Mouse (Mus musculus) left cerebral cortex, postnatal 10 days (tissue): ENCODE results near the gene Zfp53. TPM values are rescaled to one million over a fixed set of nuclear protein-coding genes. Genes with fewer than 3 reads are reported as not detected.
"Not testable (repeated sequence)": the region's sequence is repeated elsewhere in the genome, so short reads cannot be mapped to it uniquely, and the experiment has no call there.

Experiments
- DNase-seq, 2 experiments: peaks; one replicate each; pipeline ENCODE4 v3.0.0; 2021 to 2022; ENCODE audit warnings: low spot score in 2 of 2, mixed read lengths in 1 of 2; ENCODE audit errors: extremely low spot score in 1 of 2
- intact Hi-C: fragments of 180-260 bp; cut with DNase I; formaldehyde crosslinking; loops from one replicate; pipeline ENCODE4 v1.15.1; 2025
- total RNA-seq, 2 experiments: library from RNA; stranded (reverse); gene quantifications; 2 replicates each; pipeline ENCODE4 v1.2.3; 2021

Gene Zfp53
- total RNA-seq, result 1 to 10 TPM; 4.9 to 5.4 TPM

DNA sequence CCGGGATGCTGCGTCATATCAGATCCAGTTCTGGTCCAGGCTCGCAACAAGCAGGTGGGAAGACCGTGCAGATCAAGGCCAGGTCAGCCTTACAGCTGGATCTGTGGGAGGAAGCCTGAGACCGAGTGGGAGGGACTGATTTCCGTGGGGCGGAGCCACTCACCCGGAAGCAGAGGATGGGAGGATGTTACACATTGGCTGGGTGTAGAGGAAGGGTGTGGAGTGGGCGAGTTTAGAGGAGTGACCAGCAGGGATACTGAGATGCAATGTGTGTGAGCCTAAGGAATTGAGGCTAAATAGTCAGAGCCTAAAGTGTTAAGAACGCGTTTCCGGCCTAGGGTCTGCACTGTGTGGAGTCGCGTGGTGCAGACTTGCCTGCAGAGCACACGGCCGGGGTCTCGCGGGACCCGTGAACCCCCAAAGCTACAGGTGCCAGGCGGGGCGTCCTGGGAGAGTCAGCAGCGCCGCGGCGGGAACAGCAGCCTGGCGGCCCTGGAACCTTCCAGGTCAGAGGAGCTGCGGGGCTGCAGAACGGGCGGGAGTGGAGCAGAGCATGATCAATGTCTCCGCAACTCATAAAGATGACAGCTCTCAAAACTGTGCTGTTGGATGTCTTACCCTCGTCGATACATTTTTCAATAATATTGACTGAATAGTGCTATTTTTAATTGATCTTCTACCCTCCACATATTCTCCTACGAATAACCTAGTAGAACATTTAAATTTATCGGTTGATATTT, at the start of gene Zfp53:
Gene Zfp53 (plus strand): TSS at position 239 of the 740 bp plus-strand sequence.
- intact Hi-C loops, result no loop called here

GRCm38 (mm10) chr17:21449669-21450068, 39.1 kb upstream of the Zfp53 start:
- intact Hi-C loops, result loop anchor here (10.0 kb wide), 1 partner anchor 65 kb away; no protein-coding TSS in a partner anchor
- peak; percentile 75 to 78 for DNase-seq

More for the DNA sequence above, at the start of gene Zfp53:
- DNase-seq, result peak; percentile 72 to 90

- intact Hi-C loops, result loop anchor here (10.0 kb wide), 1 partner anchor 65 kb away; no protein-coding TSS in a partner anchor
- peak; percentile 82 to 93 for DNase-seq
Measured at GRCm38 (mm10) chr17:21450138-21450704, 38.6 kb upstream of the Zfp53 start, which contains the start of gene Zfp51. TSS of gene Zfp51 (plus strand) at chr17:21450374.

DNA sequence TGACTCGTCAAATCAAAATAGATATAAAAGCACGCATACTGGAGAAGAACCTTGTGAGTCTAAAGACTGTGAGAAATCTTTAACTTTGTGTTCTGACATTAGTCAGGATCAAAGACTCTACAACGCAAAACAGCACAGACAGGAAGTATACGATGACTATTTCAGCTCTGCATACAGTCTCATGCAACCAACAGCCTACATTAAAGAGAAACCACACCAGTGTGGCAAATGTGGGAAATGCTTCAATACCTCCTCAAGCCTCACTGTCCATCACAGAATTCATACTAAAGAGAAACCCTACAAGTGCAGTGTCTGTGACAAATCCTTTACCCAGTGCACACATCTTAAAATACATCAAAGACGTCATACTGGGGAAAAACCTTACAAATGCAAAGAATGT, 25.2 kb upstream of the Zfp53 start:
- no peak for DNase-seq
- intact Hi-C loops, result no loop called here

DNA sequence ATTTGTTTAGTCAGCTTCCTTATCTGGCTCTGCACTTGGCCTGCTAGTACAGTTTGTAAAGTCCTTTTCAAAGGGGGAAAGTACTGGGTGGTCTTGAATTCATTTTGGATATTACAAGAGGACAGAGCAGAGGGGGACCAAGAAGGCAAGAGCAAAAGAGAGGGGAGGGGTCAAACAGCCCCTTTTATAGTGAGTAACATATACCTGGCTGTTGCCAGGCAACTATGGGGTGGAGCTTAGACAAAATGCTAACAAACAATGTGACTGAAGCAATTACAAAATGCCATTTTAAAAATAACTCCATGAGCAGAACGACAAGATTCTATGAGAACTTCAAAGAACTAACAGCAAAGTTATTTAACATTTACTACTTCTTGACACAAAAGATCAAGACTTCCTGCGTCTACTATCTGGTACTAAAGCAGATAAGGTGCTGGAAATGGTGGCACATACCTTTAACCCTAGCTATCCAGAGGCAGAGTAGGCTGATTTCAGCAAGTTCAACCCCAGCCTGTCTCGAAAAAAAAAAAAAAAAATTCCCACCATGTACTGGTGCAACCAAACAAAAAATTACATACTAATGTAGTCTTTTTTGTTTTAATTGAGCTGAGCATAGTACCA, 16.7 kb upstream of the Zfp53 start:
- intact Hi-C loops, result no loop called here

DNA sequence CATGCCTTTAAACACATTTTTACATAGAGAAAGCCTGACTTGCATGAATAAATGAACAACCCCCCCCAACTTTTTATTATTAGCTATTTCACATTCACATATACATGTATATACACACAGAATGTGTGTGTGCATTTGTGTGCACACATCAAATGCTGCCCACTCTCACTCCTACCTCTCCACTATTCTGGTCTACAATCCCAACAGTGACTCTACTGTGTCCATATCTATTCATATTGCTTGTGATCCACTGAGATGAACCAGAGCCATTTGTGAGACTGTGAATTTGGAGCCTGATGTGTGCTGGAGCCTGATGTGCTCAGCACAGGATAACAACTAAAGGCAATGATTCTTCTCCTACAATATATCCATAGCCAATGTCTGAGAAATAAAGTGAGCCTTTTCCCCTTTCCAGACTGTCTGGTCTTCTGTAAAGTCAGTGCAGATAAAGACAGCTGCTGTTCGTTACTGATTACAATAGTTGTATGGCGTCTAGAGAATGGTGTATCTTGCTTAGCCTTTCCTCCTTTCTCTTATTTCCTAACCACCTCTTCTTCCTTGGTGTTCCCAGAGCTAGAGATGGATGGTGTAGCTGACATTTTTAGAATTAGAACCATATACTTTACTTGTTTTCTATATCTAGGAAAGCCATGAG, 16.0 kb upstream of the Zfp53 start:
- DNase-seq, result no peak

More for the DNA sequence above, 16.7 kb upstream of the Zfp53 start:
- no peak for DNase-seq

GRCm38 (mm10) chr17:21473362-21474190, 15.2 kb upstream of the Zfp53 start:
- DNase-seq, result no peak
- intact Hi-C loops, result no loop called here

More for the DNA sequence above, 16.0 kb upstream of the Zfp53 start:
- intact Hi-C loops, result no loop called here

DNA sequence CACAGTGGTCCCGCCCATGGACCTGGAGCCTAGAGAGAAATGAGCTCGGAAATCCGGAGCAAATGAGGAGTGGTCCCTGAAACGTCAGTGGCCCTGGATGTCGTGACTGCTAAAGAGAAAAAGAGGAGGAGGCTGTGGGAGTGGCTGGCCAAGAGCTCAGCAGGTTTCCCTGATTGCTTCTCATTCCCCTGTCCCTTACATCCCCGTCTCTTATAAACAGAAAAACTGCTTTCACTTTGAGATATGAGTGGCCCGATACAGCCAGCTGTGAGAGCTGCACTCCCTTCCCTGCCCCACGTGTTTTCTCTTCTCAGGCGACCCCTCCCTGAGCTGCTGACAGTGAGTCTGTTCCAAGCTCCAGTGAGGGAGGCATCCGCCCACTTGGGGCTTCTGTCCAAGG, 14.1 kb upstream of the Zfp53 start:
- DNase-seq, result not testable (repeated sequence)

DNA sequence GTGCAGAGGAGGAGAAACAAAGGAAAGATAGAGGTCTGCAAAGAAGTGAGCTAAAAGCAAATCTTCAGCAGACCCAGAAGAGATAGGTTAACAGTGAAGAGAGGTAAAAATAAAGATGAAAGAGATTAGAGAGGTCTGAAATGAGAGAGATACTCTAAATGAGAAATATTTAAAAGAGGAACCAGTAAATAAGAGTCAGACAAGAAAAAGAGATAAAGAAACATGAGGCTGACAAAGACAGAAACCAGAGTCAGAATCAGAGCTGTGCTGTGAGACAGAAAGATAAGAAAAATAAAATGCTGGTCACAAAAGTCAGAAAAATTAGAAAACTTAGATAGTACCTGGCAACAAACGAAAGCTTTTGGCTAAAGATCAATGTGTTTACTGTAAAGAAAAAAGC, 13.5 kb upstream of the Zfp53 start:
- intact Hi-C loops, DNase-seq: not testable (repeated sequence)

More for the DNA sequence above, 14.1 kb upstream of the Zfp53 start:
- intact Hi-C loops, result not testable (repeated sequence)

DNA sequence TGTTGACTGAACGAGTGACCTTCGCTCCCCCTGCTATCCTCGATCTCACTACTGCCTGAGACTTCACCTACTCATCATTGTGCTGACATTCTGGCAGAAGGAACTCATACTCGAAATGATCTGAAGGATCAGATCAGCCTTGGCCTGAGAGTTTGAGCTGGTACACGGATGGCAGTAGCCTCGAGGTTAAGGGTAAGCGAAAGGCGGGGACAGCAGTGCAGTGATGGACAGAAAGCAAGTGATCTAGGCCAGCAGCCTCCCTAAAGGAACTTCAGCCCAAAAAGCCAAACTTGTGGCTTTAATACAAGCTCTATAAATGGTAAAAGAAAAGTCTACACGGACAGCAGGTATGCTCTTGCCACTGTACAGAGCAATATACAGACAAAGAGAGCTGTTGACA, 12.4 kb upstream of the Zfp53 start:
- intact Hi-C loops, DNase-seq: not testable (repeated sequence)

DNA sequence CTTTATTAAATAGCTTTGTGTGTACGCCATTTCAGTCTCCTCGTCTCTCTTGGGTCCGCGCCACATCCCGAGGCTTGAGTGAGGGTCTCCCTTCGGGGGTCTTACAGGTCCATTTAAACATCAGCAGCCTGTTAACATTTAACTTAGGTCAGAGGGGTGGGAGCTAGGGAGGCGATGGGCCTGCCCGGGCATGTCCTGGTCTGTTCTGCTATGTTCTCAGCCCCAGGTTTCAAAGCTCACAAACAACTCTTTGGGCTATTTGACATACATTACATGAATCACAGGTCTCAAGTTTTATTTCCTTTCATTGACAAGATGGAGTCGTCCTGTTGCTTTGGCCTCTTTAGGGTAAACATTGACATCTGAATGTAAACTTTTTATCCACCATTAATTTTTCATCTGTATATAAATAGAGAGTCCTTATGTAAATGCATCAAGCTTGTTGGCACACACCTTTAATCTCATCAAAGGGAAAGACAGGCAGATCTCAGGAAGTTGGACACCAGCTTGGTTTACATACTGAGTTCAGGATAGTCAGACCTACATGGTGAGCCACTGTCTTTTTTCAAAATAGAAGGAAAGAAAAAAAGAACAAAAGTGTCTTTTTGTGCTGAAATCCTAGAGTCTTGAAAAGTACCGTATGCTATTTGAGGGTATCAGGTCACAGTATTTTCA, 10.6 kb upstream of the Zfp53 start:
- DNase-seq, intact Hi-C loops: not testable (repeated sequence)

- no peak for DNase-seq
- intact Hi-C loops, result no loop called here
Measured at GRCm38 (mm10) chr17:21489500-21490001, 753 bp downstream of the Zfp53 start.

- no peak for DNase-seq
- intact Hi-C loops, result no loop called here
Measured at GRCm38 (mm10) chr17:21501365-21501764, 12.6 kb downstream of the Zfp53 start.

- DNase-seq, result no peak
- intact Hi-C loops, result no loop called here
Measured at GRCm38 (mm10) chr17:21504524-21504923, 15.7 kb downstream of the Zfp53 start.

DNA sequence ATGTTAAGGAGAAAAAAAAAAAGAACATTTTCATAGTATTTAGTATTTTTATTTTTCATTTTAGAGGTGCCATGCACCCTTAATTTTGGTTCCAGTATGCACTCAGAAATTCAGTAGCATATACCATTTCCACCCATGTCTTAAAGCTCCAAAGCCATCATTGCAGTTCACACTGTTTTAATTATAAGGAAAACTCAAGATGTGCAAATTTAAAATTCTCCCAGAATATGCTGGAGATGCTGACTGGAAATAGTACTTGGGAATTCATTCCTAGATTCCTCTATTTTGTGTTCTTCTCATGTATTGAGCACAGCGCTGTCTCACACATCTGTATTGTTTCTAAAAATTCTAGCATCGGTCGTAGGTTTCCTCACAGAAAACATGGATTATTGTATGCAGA, 17.5 kb downstream of the Zfp53 start:
- intact Hi-C loops, result no loop called here
- DNase-seq, result no peak

DNA sequence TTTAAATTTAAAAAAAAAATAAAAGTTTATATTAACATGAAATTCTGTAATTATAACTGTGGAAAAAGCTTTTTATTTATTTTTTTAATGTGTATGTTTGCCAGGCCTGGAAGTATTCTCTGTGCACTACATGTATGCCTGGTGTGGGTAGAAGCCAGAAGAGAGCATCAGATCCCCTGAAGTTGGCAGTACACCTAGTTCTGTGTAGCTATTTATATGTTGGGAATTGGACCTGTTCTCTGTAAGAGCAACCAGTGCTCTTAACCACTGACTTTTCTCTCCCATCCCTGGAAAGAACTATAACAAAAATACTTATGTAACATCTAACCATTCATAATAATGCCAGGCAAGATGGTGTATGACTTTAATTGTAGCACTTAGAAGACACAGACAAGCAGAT, 21.0 kb downstream of the Zfp53 start:
- no peak for DNase-seq
- intact Hi-C loops, result loop anchor here (10.0 kb wide), 1 partner anchor 55 kb away; the partner anchor contains the start of gene Zfp51

DNA sequence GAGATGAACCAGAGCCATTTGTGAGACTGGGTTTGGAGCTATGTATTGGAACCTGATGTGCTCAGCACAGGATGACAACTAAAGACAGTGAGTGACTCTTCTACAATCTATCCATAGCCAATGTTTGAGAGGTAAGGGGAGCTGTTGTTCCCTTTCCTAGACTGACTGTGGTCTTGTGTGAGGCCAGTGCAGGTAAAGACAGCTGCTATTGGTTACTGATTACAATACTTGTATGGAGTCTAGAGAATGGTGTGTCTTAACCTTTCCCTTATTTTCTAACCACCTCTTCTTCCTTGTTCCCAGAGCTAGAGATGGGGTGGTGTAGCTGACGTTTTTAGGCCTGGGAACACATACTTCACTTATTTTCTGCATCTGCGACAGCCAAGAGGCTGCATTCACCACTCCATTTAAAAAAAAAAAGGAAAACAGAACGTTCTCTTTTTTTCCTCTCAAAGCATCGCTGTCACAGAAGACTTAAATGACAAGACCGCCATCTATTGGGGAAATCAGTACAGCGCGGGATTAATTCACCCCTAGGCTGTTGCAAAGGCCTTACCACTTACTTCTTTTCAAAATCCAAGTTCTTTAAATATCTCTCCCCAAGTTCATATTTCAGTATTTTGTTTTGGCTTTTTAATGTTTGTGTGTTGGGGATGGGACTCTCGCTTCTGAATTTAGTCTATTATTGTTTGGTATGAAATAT, 26.8 kb downstream of the Zfp53 start:
- intact Hi-C loops, result loop anchor here (2.0 to 10.0 kb wide), 3 partner anchors 17 to 243 kb away; partner anchors contain the start of gene Zfp51
- DNase-seq, result peak; percentile 69 to 74
